Mouse (Mus musculus): ENCODE data around the gene Prdx5. TPM values are rescaled to one million over a fixed set of nuclear protein-coding genes. Genes with fewer than 3 reads are reported as not detected.

Prdx5 gene
- total and polyA plus RNA-seq, 3 experiments: 59.2 to 210 (median 208) TPM

GRCm38 (mm10) chr19:6939106-6940002 lies 29.4 kb upstream of the Prdx5 start:
- Histone ChIP-seq H3K9me3 (replicated peaks) (no peaks in the 10 kb centered on the region), H3K4me3 (ENCODE audit: low read depth, low read length) (peak overlapping the region; percentile 28; the same call in 1 of the 2 replicates), H3K27me3 (ENCODE audit: insufficient read depth, low read length) (peaks cover 12% of the 10 kb centered on the region), H3K4me1 (ENCODE audit: insufficient read depth, low read depth, low read length) (peaks cover 33% of the 10 kb centered on the region), H3K36me3 (replicated peaks) (peaks cover 31% of the 10 kb centered on the region)
- DNase-seq (ENCODE audit: low spot score) (no peak), ATAC-seq (ENCODE audit: extremely low read depth, insufficient number of reproducible peaks, low FRiP score, poor library complexity, severe bottlenecking) (no peak)
- TF ChIP-seq POLR2AphosphoS5 (IDR thresholded peaks at IDR 0.05; ENCODE audit: insufficient replicate concordance, low read depth, low read length) (no peak), CTCF (IDR thresholded peaks at IDR 0.05; ENCODE audit: low read depth, low read length) (no peak), GATA1 (IDR thresholded peaks at IDR 0.05; ENCODE audit: borderline replicate concordance, low read length) (no peak), TAL1 (conservative IDR thresholded peaks at IDR 0.05; ENCODE audit: low read depth, low read length) (no peak), GATA2 (IDR thresholded peaks at IDR 0.05; ENCODE audit: borderline replicate concordance, low read depth, low read length) (no peak)

DNA sequence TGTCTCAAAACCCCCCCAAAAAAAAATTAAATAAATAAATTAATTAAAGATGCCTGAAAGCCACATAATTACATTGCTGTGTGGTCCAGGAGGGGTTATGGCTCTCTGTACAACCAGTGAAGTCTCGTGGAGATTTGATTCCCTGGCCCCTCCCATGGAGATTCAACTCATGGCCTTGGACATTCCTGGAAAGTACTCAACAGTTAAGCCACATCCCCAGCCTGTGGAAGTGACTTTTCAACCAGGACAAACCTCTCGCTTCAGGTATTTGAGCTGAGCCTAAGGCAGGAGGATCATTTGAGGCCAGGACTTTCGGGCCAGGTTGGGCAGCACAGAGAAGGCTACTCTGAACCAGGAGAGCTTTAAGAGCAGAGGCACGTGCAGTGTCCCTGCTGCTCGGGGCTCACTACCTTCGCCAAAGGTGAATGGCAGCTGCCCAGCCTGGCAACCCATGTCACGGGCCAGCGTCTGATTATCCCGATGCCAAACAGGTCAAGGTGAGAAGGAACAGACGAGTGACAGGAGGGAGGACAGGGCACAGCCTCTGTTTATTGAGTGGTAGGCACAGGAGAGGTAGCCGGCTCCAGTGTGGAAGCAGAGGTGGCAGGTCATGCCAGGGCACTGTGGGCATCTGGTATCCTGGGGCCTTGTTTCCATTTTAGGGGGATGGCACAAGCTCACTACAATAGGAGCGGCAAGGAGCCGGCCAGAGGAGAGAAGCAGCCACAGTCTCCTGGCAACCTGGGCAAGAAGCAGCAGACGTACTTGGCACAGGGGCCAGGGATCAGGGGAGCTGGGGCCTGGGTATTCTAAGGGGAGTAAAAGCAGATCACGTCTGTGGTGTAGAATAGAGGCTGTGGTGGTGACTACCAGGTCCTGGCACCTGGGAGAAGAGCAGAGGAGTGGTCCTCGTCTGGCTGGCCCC lies 27.9 kb upstream of the Prdx5 start:
- TF ChIP-seq TAL1 (conservative IDR thresholded peaks at IDR 0.05; ENCODE audit: low read depth, low read length) (no peak), GATA2 (IDR thresholded peaks at IDR 0.05; ENCODE audit: borderline replicate concordance, low read depth, low read length) (no peak), POLR2AphosphoS5 (IDR thresholded peaks at IDR 0.05; ENCODE audit: insufficient replicate concordance, low read depth, low read length) (no peak), CTCF (IDR thresholded peaks at IDR 0.05; ENCODE audit: low read depth, low read length) (no peak), GATA1 (IDR thresholded peaks at IDR 0.05; ENCODE audit: borderline replicate concordance, low read length) (no peak)
- DNase-seq (ENCODE audit: low spot score) (no peak), ATAC-seq (ENCODE audit: extremely low read depth, insufficient number of reproducible peaks, low FRiP score, poor library complexity, severe bottlenecking) (no peak)
- peaks cover 8% of the 10 kb centered on the region for H3K9me3 ChIP-seq (replicated peaks)
- no peak overlapping the region for H3K4me3 ChIP-seq (ENCODE audit: low read depth, low read length)
- peaks cover 24% of the 10 kb centered on the region for H3K36me3 ChIP-seq (replicated peaks)
- peaks cover 28% of the 10 kb centered on the region for H3K27me3 ChIP-seq (ENCODE audit: insufficient read depth, low read length)
- H3K4me1 ChIP-seq (ENCODE audit: insufficient read depth, low read depth, low read length): peaks cover 29% of the 10 kb centered on the region

- H3K27me3 ChIP-seq (ENCODE audit: insufficient read depth, low read length): peaks cover 42% of the 10 kb centered on the region
- no peak for DNase-seq (ENCODE audit: low spot score)
- peaks cover 8% of the 10 kb centered on the region for H3K9me3 ChIP-seq (replicated peaks)
- no peak for ATAC-seq (ENCODE audit: extremely low read depth, insufficient number of reproducible peaks, low FRiP score, poor library complexity, severe bottlenecking)
- peaks cover 24% of the 10 kb centered on the region for H3K36me3 ChIP-seq (replicated peaks)
- H3K4me1 ChIP-seq (ENCODE audit: insufficient read depth, low read depth, low read length): peaks cover 25% of the 10 kb centered on the region
- TF ChIP-seq POLR2AphosphoS5 (IDR thresholded peaks at IDR 0.05; ENCODE audit: insufficient replicate concordance, low read depth, low read length) (no peak), CTCF (IDR thresholded peaks at IDR 0.05; ENCODE audit: low read depth, low read length) (0 out of 2 replicates have a peak, but pooled peaks have one; percentile 22)
- H3K4me3 ChIP-seq (ENCODE audit: low read depth, low read length): no peak overlapping the region
Observed at GRCm38 (mm10) chr19:6936299-6936698, 26.4 kb upstream of the Prdx5 start.

DNA sequence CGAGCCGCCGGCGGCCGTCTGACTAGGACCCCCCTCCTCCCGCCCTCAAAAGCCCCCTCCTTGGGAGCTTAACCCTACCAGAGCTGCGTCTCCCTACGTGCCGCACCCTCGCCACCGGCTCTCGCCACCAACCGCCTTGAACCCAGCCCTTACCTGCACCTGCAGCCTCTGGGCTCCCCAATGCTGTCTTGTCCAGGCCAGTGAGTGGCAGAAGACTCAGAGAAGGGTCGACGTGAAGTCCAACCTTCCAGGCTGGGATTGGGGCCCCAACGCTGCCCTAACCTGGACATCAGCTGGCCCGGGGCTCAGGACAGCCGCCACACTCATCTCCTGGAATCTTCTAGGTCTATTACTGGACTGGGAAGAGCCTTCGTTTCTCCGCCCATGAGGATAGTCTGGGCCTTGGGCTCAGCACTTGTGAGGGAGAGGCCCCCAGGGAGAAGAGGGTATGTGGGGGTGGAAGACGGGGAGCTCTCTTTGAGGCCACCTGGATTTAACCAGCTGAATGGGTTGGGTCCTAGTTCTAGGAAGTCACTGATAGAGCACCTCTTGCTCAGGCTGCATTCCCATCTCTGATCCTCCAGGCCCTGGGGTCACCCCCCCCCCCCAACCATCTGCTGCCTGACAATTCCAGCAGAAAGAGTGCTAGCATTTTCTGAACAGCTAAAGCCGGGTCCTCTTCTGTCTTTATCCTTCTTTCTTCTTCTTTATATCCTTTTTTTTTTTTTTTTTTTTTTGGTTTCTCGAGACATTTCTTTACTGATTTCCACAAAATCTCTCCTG lies 24.5 kb upstream of the Prdx5 start, which contains the start of gene Kcnk4:
Gene Kcnk4 (minus strand): TSS at position 321 of the 783 bp plus-strand sequence.
- Histone ChIP-seq H3K9me3 (replicated peaks) (peaks cover 8% of the 10 kb centered on the region), H3K27me3 (ENCODE audit: insufficient read depth, low read length) (peaks cover 50% of the 10 kb centered on the region), H3K36me3 (replicated peaks) (peaks cover 19% of the 10 kb centered on the region), H3K4me3 (ENCODE audit: low read depth, low read length) (peak within 1 kb of the TSS; percentile 33; the same call in 1 of the 2 replicates), H3K4me1 (ENCODE audit: insufficient read depth, low read depth, low read length) (peaks cover 7% of the 10 kb centered on the region)
- TF ChIP-seq TAL1 (conservative IDR thresholded peaks at IDR 0.05; ENCODE audit: low read depth, low read length) (no peak), GATA2 (IDR thresholded peaks at IDR 0.05; ENCODE audit: borderline replicate concordance, low read depth, low read length) (no peak), POLR2AphosphoS5 (IDR thresholded peaks at IDR 0.05; ENCODE audit: insufficient replicate concordance, low read depth, low read length) (no peak), CTCF (IDR thresholded peaks at IDR 0.05; ENCODE audit: low read depth, low read length) (no peak), GATA1 (IDR thresholded peaks at IDR 0.05; ENCODE audit: borderline replicate concordance, low read length) (no peak)
- DNase-seq (ENCODE audit: low spot score) (no peak), ATAC-seq (ENCODE audit: extremely low read depth, insufficient number of reproducible peaks, low FRiP score, poor library complexity, severe bottlenecking) (no peak)

DNA sequence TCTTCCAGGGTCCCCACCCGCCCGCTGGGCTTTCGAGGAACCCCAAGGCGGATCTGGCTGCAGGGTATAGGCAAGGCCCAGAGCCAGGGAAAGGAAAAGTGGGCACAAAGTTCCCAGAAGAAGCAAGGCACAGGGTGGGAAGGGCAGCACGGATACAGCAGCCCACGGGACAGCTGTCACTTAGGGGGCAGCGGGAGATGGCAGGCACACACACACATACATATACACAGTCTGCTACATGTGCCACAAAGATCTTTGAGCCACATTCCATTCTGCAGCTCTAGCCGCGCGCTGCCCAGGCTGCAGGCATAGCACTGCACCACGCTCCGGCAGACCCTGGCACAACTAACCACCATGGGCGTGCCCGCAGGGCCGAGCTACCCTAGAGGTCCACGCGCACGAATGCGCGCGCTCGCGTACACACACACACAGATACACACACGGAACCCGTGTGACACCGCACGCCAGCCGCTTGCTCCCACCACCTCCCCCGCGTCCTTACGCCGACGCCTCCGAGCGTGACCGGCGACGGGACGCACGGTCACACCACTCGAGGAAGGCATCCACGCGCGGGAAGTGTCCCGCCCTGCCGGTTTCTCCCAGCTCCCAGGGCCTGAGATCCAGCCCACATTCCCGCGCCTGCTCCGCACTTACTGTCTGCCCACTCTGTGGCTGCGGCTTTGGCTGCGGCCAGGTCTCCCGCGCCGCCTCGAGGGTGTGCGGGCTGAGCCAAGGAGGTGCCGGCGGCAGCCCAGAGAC lies 23.7 kb upstream of the Prdx5 start:
- TF ChIP-seq POLR2AphosphoS5 (IDR thresholded peaks at IDR 0.05; ENCODE audit: insufficient replicate concordance, low read depth, low read length) (no peak), TAL1 (conservative IDR thresholded peaks at IDR 0.05; ENCODE audit: low read depth, low read length) (no peak), GATA1 (IDR thresholded peaks at IDR 0.05; ENCODE audit: borderline replicate concordance, low read length) (no peak), CTCF (IDR thresholded peaks at IDR 0.05; ENCODE audit: low read depth, low read length) (no peak), GATA2 (IDR thresholded peaks at IDR 0.05; ENCODE audit: borderline replicate concordance, low read depth, low read length) (no peak)
- Histone ChIP-seq H3K4me3 (ENCODE audit: low read depth, low read length) (peak overlapping the region; percentile 33; the same call in 1 of the 2 replicates), H3K27me3 (ENCODE audit: insufficient read depth, low read length) (peaks cover 53% of the 10 kb centered on the region), H3K9me3 (replicated peaks) (peaks cover 8% of the 10 kb centered on the region), H3K4me1 (ENCODE audit: insufficient read depth, low read depth, low read length) (peaks cover 6% of the 10 kb centered on the region; the same call in 1 of the 2 replicates), H3K36me3 (replicated peaks) (peaks cover 12% of the 10 kb centered on the region)
- DNase-seq (ENCODE audit: low spot score) (no peak), ATAC-seq (ENCODE audit: extremely low read depth, insufficient number of reproducible peaks, low FRiP score, poor library complexity, severe bottlenecking) (no peak)
